Mouse (Mus musculus) limb, embryonic 13.5 days (tissue): ENCODE measurements around the gene Mdm2. TPM values are rescaled to one million over a fixed set of nuclear protein-coding genes. Genes with fewer than 3 reads are reported as not detected.

Experiments
- ATAC-seq: fragments of 200-750 bp; cut with Nextera tagmentation; 2 replicates; pipeline ENCODE4 v1.8.0; 2017; ENCODE audit warnings: low read depth, moderate number of reproducible peaks, moderate TSS enrichment; ENCODE audit not compliant: low FRiP score
- H3K27ac ChIP-seq: fragments of 300-500 bp; sonication (generic); 2 replicates; pipeline ENCODE4 v1.5.1; 2015; ENCODE audit warnings: inconsistent platforms, mild to moderate bottlenecking, moderate library complexity
- H3K27me3 ChIP-seq: fragments of 300-500 bp; sonication (generic); 2 replicates; pipeline ENCODE4 v1.6.1; 2015; ENCODE audit warnings: mild to moderate bottlenecking, inconsistent platforms
- H3K36me3 ChIP-seq: fragments of 300-500 bp; sonication (generic); 2 replicates; pipeline ENCODE4 v1.6.1; 2015; ENCODE audit warnings: inconsistent platforms, mild to moderate bottlenecking, moderate library complexity
- H3K4me1 ChIP-seq: fragments of 300-500 bp; sonication (generic); 2 replicates; pipeline ENCODE4 v1.6.1; 2015; ENCODE audit warnings: inconsistent platforms
- H3K4me2 ChIP-seq: fragments of 300-500 bp; sonication (generic); replicated peaks from 2 replicates; pipeline ENCODE4 v1.6.1; 2015; ENCODE audit warnings: inconsistent platforms, mild to moderate bottlenecking, moderate library complexity
- H3K4me3 ChIP-seq: fragments of 300-500 bp; sonication (generic); 2 replicates; pipeline ENCODE4 v1.5.1; 2015; ENCODE audit warnings: moderate library complexity, mild to moderate bottlenecking, inconsistent platforms
- H3K9ac ChIP-seq: fragments of 300-500 bp; sonication (generic); 2 replicates; pipeline ENCODE4 v1.6.1; 2015; ENCODE audit warnings: mild to moderate bottlenecking, inconsistent platforms
- H3K9me3 ChIP-seq: fragments of 300-500 bp; sonication (generic); 2 replicates; pipeline ENCODE4 v1.6.1; 2016; ENCODE audit warnings: inconsistent platforms
- WGBS: fragments of 180-500 bp; shearing (Covaris S2); methylation state at CpG from one replicate; pipeline ENCODE4 v1.1.7; 2015; 5-methylcytosine and 5-hydroxymethylcytosine counted together
- polyA plus RNA-seq: library from polyadenylated mRNA; unstranded; fragments of >200 nt; fragmentation: Nextera tagmentation; extraction: Ambion mirVana; gene quantifications from 2 replicates; pipeline ENCODE4 v1.2.1, GENCODE M21; 2015

Gene Mdm2
- polyA plus RNA-seq, 1 experiment from 2014 or later = 49.5 TPM

DNA sequence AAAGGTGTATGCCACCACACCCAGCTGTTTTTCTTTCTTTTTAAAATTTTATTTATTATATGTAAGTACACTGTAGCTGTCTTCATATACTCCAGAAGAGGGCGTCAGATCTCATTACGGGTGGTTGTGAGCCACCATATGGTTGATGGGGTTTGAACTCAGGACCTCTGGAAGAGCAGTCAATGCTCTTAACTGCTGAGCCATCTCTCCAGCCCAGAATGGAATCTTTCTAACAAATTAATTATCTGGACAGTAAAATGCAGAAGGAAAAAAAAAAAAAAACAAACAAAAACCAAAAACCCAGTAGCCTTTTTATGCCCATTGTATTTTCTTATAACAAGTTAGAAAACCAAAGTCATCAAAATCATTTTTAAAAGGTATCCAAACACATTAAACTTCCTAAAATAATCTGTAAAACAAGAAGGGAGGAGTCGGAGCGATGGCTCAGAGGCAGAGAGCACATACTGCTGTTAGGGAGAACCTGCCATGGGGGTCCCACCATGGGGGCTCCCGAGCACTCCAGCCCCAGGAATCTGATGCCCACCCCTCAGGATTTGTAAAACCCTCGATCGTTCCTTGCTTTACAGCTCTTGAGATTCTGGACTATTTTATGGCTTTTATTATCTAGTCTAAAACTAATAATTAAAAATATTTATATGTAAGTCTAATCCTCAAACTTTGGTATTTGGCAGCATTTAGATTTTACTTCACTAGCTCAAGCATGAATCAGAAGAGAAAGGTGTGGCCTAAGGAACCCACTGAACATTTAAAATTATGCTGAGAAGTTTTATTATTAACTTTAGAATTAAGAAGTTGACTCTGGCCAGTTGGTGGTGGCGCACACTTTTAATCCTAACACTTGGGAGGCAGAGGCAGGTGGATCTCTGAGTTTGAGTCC is 43.4 kb upstream of the Mdm2 start:
- WGBS = 90% methylated on average over 8 of the region's 8 CpGs
- H3K9me3 ChIP-seq = no peaks in the 10 kb centered on the region
- no peak for ATAC-seq
- no peak overlapping the region for H3K4me2 ChIP-seq
- H3K9ac ChIP-seq = no peak overlapping the region
- H3K4me1 ChIP-seq = no peaks in the 10 kb centered on the region
- no peak overlapping the region for H3K4me3 ChIP-seq
- H3K36me3 ChIP-seq = peaks cover 90% of the 10 kb centered on the region
- H3K27me3 ChIP-seq = no peaks in the 10 kb centered on the region
- no peak overlapping the region for H3K27ac ChIP-seq

DNA sequence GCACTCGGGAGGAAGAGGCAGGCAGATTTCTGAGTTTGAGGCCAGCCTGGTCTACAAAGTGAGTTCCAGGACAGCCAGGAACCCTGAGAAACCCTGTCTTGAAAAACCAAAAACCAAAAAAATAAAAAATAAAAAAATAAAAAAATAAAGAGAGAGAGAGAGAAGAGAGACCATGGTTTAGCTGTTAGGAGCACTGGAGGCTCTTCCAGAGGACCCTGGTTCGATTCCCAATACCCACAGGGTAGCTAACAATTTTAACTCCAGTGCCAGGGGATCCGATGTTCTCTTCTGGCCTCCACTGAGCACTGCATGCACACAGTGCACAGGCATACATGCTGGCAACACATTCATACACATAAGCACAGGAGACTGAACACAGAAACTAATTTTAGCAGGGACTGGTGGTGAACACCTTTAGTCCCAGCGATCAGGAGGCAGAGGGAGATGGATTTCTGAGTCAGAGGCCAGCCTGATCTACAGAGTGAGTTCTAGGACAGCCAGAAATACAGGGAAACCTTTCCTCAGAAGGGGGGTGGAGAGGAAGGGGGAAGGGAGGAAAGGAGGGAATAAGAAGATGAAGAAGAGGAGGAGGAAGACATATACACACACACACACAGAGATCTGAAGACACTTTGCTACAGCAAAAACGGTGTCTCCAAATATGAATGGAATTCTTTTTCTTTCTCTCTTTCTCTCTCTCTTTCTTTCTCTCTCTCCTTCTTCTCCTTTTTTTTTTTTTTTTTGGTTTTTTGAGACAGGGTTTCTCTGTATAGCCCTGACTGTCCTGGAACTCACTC is 42.5 kb upstream of the Mdm2 start:
- Histone ChIP-seq H3K9me3 (no peaks in the 10 kb centered on the region), H3K27me3 (no peaks in the 10 kb centered on the region), H3K27ac (no peak overlapping the region), H3K4me2 (no peak overlapping the region), H3K4me1 (no peaks in the 10 kb centered on the region), H3K36me3 (peaks cover 90% of the 10 kb centered on the region), H3K4me3 (no peak overlapping the region), H3K9ac (no peak overlapping the region)
- WGBS = 94% methylated on average over 5 of the region's 5 CpGs
- no peak for ATAC-seq

DNA sequence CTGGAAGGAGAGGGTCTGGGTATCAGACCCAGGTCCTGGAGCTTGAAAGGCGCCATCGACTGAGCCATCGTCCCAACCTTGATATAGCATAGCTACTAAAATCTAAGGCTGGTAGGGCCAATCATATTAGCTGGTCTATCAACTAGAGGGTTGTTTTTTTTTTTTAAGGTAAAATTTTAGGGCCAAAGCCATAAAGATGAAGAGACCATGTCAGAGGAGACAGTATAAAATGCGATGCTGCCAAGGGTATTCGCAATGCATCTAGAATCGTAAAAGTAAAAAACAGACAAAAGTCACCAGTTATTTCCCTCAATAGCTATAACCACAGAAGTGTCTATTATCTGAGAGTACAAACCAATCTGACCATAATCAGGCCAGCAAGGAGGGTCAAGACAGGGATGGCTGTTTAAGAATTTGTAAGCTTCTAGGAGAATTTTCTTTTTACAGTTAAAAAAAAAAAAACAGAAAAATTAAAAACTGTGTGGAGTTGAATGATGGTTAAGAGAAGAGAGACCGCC is 41.8 kb upstream of the Mdm2 start:
- Histone ChIP-seq H3K4me2 (no peak overlapping the region), H3K36me3 (peaks cover 83% of the 10 kb centered on the region), H3K4me1 (no peaks in the 10 kb centered on the region), H3K27me3 (no peaks in the 10 kb centered on the region), H3K4me3 (no peak overlapping the region), H3K9ac (no peak overlapping the region), H3K9me3 (no peaks in the 10 kb centered on the region), H3K27ac (no peak overlapping the region)
- no peak for ATAC-seq
- WGBS = 97% methylated on average over 7 of the region's 7 CpGs

DNA sequence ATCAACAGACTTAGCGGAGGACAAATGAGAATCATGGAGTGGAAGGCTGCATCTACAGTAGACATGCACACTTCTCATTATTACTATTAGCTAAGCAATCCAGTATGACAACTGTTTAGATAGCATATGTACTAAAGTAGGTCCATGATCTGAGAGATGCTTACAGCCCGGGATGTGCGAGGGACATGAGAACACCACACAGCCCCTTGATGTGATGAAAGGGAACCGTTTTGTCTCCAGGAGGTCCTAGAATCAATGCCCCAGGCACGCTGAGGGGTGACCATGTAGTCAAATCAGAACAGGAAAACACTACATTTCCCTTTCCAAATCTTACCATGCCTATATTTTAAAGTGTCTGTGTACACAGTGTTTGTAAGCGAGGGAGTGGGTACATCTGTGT is 41.2 kb upstream of the Mdm2 start:
- no peaks in the 10 kb centered on the region for H3K4me1 ChIP-seq
- WGBS = 95% methylated on average over 6 of the region's 6 CpGs
- H3K36me3 ChIP-seq = peaks cover 77% of the 10 kb centered on the region
- H3K4me3 ChIP-seq = no peak overlapping the region
- no peak for ATAC-seq
- H3K4me2 ChIP-seq = no peak overlapping the region
- no peaks in the 10 kb centered on the region for H3K9me3 ChIP-seq
- H3K9ac ChIP-seq = no peak overlapping the region
- no peaks in the 10 kb centered on the region for H3K27me3 ChIP-seq
- H3K27ac ChIP-seq = no peak overlapping the region

- Histone ChIP-seq H3K4me1 (no peaks in the 10 kb centered on the region), H3K4me3 (no peak overlapping the region), H3K27ac (no peak overlapping the region), H3K4me2 (no peak overlapping the region), H3K36me3 (peaks cover 72% of the 10 kb centered on the region), H3K9me3 (no peaks in the 10 kb centered on the region), H3K27me3 (no peaks in the 10 kb centered on the region), H3K9ac (no peak overlapping the region)
- 98% methylated on average over 14 of the region's 14 CpGs for WGBS
- ATAC-seq = no peak
Measured at GRCm38 (mm10) chr10:117751282-117751610, 40.7 kb upstream of the Mdm2 start.

- Histone ChIP-seq H3K4me3 (no peak overlapping the region), H3K4me1 (no peaks in the 10 kb centered on the region), H3K4me2 (no peak overlapping the region), H3K36me3 (peaks cover 66% of the 10 kb centered on the region), H3K9me3 (no peaks in the 10 kb centered on the region), H3K27me3 (no peaks in the 10 kb centered on the region), H3K9ac (no peak overlapping the region), H3K27ac (no peak overlapping the region)
- ATAC-seq = no peak
- WGBS = 98% methylated on average over 5 of the region's 5 CpGs
Measured at GRCm38 (mm10) chr10:117750529-117751281, 40.1 kb upstream of the Mdm2 start.

DNA sequence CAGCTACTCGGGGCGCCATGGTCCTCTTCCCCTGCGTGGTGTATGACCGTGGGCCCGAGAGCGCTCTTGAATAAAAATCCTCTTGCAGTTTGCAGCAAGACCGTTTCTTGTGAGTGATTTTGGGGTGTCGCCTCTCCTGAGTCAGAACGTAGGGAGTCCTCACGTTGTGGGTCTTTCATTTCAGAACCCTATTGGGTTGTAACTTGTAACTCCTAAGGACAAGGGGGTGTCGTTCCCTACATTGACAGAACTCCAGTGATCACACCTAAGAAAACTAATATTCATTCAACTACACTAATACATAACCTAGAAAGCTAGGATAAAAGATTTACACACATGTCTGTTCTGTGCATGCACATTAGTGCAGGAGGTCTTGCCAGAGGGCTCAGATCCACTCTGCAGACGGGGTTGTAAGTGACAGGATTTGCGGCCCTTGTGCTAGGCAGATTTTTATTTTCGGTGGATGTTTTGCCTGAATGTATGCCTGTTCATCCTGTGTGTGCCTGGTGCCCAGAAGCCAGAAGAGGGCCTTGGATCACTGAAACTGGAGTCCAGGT is 39.3 kb upstream of the Mdm2 start:
- Histone ChIP-seq H3K9ac (no peak overlapping the region), H3K36me3 (peaks cover 58% of the 10 kb centered on the region), H3K27me3 (no peaks in the 10 kb centered on the region), H3K27ac (no peak overlapping the region), H3K4me2 (no peak overlapping the region), H3K4me3 (no peak overlapping the region), H3K9me3 (no peaks in the 10 kb centered on the region), H3K4me1 (peaks cover 5% of the 10 kb centered on the region)
- ATAC-seq = no peak
- WGBS = 93% methylated on average over 14 of the region's 14 CpGs

DNA sequence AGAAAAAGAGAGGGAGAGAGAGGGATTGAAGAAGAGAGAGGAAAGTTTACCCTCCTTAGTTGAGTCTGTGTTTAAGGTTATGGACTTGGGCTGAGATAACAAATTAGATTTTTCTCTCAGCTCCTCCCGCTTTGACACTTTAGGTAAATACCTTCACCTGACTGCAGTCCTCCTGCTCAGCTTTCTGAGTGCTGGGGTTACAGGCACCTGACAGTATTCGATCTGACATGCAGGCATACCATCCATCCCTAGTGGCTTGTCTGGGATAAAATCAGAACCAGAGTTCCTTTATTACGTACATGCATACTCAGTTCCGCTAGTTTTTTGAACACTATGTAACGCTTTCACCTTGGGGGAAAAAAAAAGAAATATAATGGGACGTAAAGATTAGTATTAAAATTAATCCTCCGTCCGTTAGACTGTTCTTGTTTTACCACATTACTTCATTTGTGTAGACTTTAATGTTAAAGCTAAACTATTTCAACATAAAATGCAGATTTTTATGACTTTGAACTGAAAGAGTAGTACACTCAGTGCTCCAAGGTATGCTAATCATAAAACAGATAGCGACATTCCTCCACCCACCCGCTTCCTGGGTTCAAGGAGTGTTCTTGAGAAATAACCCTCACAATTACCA is 38.6 kb upstream of the Mdm2 start:
- peaks cover 12% of the 10 kb centered on the region for H3K4me1 ChIP-seq
- 89% methylated on average over 10 of the region's 10 CpGs for WGBS
- no peak overlapping the region for H3K4me2 ChIP-seq
- no peaks in the 10 kb centered on the region for H3K27me3 ChIP-seq
- H3K4me3 ChIP-seq = no peak overlapping the region
- no peak overlapping the region for H3K9ac ChIP-seq
- H3K27ac ChIP-seq = no peak overlapping the region
- peaks cover 52% of the 10 kb centered on the region for H3K36me3 ChIP-seq
- no peak for ATAC-seq
- no peaks in the 10 kb centered on the region for H3K9me3 ChIP-seq

DNA sequence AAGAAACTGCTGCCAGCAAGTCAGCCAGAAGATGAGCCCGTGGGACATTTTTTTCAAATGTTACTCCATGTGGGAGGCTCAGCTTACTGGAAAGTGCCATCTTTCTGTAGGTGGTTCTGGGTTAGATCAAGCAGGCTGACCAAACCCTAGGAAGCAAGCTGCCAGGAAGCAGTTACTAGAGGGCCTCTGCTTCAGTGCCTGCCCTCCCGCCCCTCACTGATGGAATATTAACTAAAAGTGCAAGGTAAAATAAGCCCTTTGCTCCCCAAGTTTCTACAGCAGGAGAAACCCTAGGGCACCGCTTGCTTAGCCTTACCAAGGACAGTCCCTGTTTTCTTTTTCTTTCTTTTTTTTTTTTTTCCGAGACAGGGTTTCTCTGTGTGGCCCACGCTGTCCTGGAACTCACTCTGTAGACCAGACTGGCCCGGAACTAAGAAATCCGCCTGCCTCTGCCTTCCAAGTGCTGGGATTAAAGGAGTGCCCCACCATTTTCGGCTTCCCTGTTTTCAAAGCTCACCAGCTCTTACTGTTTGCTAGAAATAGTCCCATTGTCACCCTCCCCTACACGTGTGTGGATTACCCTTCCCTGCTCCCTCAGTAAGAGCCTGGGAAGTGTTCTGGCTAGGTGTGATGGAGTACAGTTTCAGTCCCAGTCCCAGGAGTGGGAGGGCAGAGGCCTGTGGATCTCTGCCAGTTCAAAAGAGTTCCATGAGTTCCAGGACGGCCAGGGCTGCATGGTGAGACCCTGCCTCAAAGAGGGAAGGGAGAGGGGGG is 37.9 kb upstream of the Mdm2 start:
- Histone ChIP-seq H3K4me3 (no peak overlapping the region), H3K27me3 (no peaks in the 10 kb centered on the region), H3K4me2 (no peak overlapping the region), H3K4me1 (peaks cover 19% of the 10 kb centered on the region), H3K36me3 (peaks cover 49% of the 10 kb centered on the region), H3K9me3 (no peaks in the 10 kb centered on the region), H3K27ac (no peak overlapping the region), H3K9ac (no peak overlapping the region)
- ATAC-seq = no peak
- WGBS = 87% methylated on average over 10 of the region's 10 CpGs

GRCm38 (mm10) chr10:117747711-117748110 is 37.2 kb upstream of the Mdm2 start:
- Histone ChIP-seq H3K27me3 (no peaks in the 10 kb centered on the region), H3K9ac (no peak overlapping the region), H3K4me3 (no peak overlapping the region), H3K27ac (no peak overlapping the region), H3K4me1 (peaks cover 21% of the 10 kb centered on the region), H3K4me2 (no peak overlapping the region), H3K9me3 (no peaks in the 10 kb centered on the region), H3K36me3 (peaks cover 48% of the 10 kb centered on the region)
- no peak for ATAC-seq
- WGBS = 90% methylated on average over 7 of the region's 7 CpGs
